Mouse (Mus musculus) left cerebral cortex, postnatal 14 days (tissue): ENCODE measurements around the gene T2. TPM values are rescaled to one million over a fixed set of nuclear protein-coding genes. Genes with fewer than 3 reads are reported as not detected.
"Not testable (repeated sequence)": the region's sequence is repeated elsewhere in the genome, so short reads cannot be mapped to it uniquely, and the experiment has no call there.

Experiments used
- DNase-seq, 2 experiments: peaks; one replicate each; pipeline ENCODE4 v3.0.0; 2021 to 2022; ENCODE audit warnings: low spot score in 2 of 2, mixed read lengths in 1 of 2
- intact Hi-C: fragments of 180-260 bp; cut with DNase I; formaldehyde crosslinking; loops from one replicate; pipeline ENCODE4 v1.15.1; 2025
- long read RNA-seq, 2 experiments: library from polyadenylated mRNA; stranded (forward); transcript quantifications; one replicate each; pipeline ENCODE4 v2.0.0; 2021
- total RNA-seq, 2 experiments: library from RNA; stranded (reverse); gene quantifications; 2 replicates each; pipeline ENCODE4 v1.2.3; 2021

The T2 gene
- total RNA-seq = under 1 TPM in 1 of 2 experiments, not detected in 1; 0.33 TPM
- long read RNA-seq, experiment 1, partial matches to known transcripts = 0 of 1 reads
- long read RNA-seq, experiment 1, other reads (novel, unspliced or antisense) = 1 of 1 reads
- long read RNA-seq, experiment 2 = 0 reads

DNA sequence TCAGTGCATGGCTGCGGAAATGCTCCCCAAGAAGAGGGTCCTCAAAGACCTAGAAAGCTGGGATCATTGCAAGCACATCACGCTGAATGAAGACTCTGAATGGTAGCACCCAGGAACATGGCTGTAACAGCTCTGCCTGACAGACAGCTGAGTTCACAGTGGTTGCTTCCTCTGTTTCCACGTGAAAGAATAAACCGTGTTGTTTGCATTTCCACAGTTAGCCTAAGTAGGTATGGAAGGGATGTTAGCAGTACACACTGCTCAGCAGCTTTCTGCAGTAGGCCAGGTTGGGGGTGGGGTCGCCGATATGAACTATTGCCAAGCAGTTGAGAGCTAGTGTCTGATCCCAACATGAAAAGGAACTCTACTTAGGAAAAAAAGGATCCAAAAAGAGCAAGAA, at the start of gene T2:
TSS of gene T2 (plus strand) at position 301 of the 400 bp plus-strand sequence.
- intact Hi-C loops = no loop called here
- no peak for DNase-seq

DNA sequence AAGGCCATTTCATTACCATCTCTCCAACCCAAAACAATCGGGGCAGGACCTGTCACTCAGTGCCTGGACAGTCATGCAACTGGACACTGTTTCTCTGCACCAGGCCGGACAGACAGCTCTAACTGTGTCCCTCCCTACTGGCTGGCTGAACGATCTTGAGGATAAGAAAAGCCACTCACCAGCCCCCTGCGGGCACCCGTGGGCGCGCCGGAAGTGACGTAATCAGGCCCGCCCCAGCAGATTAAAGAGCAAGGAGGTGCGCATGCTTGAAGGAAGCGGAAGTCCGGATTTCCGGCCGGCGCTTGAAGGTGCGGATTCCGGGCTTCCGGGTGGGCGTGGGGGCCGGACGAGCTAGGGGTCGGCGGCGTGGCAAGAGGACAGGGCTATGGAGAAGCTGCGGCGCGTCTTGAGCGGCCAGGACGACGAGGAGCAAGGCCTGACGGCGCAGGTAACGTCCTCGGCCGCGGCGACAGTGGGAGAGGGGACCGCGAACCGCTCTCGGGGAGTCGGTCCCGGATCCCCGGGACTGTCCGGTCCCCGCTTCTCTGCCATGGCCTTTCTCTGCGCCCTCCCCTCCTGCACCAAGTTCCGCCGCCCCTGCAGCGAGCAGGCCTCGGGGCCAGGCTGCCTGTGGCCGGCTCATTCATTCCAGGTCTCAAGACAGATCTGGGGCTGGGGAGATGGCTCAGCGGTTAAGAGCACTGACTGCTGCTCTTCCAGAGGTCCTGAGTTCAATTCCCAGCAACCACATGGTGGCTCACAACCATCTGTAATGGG, 44.8 kb upstream of the T2 start, which contains the start of gene Sft2d1:
TSS of gene Sft2d1 (plus strand) at position 265 of the 777 bp plus-strand sequence.
- DNase-seq = peak; percentile 97 to 98
- intact Hi-C loops = loop anchor here (2.0 kb wide), 1 partner anchor 62 kb away; no protein-coding TSS in a partner anchor

DNA sequence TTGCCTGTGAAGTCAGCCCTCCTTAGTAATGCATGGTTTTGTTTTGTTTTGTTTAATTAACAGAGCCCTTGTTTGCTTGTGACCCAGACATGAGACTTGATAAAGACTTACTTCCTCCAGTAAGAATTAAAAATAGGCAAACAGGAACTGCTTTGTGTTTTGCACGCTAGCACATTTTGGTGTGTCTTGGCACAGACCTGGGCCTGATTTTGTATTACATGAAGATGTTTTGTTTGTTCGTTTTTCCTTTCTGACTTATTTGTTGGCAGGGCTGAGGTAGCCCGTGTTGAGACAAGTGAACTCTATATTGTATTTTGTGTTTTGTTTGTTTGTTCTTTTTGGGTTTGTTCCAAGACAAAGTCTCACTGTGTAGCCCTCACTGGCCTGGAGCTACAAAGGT, 44.0 kb upstream of the T2 start:
- no peak for DNase-seq
- intact Hi-C loops = loop anchor here (2.0 kb wide), 1 partner anchor 61 kb away; no protein-coding TSS in a partner anchor

DNA sequence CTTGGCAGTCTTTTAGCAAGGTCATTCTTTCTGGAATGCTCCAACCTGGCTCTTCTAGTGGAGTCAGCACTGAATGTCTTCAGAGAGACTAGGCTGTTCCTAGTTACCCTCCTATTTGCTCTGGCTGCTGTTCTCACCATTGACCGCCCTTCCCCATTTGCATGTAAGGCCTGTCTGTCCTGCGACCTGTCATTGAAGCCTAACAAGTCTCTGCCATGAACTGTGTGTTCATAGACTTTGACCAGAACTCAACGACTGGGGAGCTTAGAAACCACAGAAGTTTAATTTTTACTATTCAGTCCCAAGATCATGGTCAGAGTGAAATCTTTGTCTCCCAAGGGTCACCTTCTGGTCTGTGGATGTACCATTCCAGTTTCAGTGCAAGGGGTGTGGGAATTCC, 41.8 kb upstream of the T2 start:
- intact Hi-C loops = no loop called here
- no peak for DNase-seq

DNA sequence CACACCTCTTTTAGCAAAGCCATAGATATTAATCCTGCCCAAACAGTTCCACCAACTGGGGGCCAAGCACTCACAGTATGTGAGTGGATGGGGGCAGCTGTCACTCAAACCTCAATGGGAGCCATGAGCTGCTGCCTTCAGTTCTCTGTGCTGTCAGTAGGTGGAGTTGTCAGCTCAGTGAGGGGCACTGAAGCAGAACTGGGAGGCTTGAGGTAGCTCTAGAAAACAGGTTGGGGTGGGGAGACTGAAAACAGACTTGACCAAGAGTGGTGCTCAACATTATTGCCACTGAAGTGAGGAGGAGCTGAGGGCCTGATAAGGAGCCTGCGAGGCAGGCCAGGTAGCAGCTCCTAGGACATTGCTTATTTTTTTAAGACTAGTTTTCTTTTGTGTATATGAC, 39.5 kb upstream of the T2 start:
- intact Hi-C loops = no loop called here
- DNase-seq = no peak

DNA sequence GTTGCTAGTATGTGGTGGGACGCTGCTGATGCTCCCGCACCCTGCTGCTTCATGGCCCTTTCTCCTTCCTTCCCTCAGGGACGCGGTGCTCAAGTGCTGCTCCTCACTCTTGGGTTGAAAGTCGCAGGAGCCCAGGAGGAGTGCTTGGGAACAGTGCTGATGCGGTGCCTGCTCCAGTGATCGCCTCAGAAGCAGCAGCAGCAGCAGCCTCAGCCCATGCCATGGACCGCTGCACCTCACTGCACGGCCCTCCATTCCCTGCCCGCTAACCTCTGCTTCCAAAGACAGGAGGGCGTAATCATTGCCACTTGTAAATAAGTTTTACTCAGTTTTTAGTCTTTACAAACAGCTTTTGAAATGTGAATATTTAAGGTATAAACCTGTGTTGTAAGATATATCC, 28.9 kb upstream of the T2 start:
- DNase-seq, intact Hi-C loops: not testable (repeated sequence)

DNA sequence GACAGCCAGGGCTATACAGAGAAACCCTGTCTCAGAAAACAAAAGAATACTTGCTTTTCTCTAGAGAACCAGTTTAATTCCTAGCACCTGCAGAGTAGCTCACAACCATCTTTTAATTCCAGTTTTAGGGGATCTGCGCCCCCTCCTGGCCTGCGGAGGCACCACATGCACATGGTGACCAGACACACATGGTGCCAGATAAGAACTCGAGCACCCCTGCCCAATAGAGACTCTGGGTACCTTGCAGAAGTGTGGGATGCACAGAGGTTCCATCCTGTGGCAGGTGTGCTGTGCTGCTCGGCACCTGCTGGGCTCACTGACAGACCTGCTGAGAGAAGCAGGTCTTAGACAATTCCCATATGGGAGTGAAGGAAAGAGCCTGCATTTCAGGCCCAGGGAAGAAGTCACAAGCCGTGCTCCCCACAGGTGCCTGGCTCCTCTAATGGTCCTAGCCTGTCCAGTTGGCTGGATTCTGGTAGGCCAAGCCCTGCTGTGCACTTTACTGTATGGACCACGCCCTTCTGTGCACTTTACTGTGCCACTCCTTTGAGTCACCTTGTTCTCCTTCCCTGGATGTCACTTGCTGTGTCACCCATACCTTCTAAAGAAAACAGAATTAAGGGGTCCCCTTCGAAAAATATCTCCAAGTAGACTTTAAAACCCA, 27.1 kb upstream of the T2 start:
- intact Hi-C loops = no loop called here
- DNase-seq = no peak

DNA sequence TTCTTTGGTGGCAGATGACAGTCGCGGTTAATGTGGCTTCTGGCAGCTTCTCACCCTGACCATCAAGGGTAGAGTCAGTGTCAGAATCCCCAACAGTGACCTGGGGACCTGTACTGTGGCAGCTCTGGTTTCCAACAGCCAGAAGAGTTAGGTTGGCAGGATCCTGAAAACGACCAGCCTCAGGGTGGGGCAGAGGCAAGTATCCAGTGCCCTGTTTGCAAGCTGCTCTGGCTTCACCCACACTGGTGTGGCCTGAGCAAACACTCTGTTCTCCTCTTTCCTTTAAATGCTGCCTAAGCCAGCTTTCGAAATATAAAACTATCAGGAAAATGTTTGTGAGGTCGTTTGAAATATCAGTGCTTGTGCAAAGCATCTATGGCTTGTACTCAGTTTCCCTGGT, 25.2 kb upstream of the T2 start:
- intact Hi-C loops = no loop called here
- no peak for DNase-seq

DNA sequence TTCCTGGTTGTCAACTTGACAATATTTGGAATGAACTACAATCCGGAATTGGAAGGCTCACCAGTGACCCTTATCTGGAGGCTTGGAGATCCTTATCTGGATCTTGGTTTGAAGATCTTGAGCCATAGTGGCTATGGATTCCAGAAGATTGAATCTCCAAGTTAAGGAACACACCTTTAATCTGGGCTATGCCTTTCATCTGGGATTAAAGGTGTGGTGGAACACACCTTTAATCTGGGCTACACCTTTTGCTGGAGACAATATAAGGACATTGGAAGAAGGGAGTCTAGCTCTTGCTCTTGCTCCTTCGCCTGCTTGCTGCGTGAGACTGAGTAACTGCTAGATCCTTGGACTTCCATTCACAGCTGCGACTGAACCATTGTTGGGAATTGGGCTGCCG, 18.6 kb upstream of the T2 start, which contains the start of gene Prr18:
TSS of gene Prr18 (plus strand) at position 301 of the 400 bp plus-strand sequence.
- intact Hi-C loops, DNase-seq: not testable (repeated sequence)

DNA sequence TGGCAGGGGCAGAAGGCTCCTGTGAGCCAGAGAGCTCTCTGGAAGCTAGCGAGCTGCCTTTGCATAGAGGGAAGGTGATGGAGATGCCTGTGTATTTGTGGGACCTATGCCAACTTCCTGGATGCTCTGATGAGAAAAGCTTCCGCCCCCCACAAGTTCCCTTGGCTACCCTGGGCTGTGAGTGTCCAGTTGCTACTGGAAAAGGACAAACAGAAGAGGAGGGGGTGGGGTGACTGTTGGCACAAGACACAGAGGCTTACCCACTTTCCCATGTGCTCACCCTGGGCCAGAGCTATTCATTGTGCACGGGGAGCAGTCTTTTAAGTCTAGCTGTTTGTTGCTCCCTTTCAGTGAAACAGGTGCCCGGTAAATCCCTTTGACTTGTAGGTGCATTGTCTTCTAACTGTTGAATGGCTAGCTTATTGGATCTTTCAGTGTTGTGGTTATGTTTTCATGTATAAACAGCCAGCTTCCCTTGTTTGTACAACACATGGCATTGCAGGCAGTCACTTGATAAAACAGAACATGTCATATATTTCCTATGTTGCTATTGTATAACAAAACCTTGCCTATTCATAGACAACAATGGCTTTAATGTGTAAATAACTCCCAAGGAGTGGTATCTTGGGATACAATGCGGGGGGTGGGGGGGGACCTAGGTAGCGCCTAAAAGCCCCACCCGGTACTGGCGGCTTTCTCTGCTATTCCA, 16.0 kb upstream of the T2 start:
- intact Hi-C loops = no loop called here

DNA sequence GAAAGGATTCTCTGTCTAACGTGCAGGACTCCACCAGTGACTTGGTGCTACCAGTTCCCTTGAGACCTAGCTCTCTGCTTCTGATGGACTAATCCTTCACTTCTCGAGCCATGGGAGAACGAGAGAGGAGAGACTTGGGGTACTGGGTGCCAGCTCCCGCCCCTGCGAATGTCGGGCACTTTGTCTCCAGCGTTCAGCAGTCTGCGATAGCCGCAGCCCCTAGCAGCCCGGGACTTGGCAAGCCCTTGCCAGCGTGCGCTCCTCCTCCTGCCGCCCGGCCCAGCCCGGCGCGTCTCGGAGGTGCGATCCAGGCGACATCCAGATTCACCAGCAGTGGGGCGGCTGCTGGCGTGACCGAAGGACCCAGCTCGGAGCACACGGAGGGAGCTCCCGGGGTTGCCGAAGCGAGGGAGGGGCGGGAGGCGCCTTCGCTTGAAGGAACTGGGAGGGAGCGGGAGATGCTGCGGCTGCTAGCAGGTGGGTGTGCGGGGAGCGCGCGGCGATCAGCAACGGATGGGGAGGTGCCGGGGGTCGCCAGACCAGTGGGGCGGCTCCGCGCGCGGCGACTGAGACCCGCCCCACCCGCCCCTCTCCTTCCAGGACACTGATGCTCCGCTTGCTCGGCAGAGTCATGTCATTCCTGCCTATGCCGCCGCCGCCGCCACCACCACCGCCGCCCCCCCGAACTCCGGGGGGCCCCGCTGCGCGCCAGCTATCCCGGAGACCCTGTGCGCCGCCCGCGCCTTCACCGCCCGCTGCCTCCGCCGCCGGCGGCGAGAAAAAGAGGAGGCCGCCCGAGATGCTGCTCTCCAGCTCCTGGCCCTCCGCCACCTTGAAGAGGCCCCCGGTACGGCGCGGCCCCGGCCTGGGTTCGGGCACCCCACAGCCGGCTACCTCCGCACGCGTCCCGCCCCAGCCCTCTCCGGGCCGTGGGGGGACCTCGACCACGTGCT, 15.1 kb upstream of the T2 start:
- DNase-seq = peak; percentile 53 to 58
- intact Hi-C loops = no loop called here

More for the DNA sequence above, 16.0 kb upstream of the T2 start:
- peak in 1 of 2 experiments; percentile 75 for DNase-seq

DNA sequence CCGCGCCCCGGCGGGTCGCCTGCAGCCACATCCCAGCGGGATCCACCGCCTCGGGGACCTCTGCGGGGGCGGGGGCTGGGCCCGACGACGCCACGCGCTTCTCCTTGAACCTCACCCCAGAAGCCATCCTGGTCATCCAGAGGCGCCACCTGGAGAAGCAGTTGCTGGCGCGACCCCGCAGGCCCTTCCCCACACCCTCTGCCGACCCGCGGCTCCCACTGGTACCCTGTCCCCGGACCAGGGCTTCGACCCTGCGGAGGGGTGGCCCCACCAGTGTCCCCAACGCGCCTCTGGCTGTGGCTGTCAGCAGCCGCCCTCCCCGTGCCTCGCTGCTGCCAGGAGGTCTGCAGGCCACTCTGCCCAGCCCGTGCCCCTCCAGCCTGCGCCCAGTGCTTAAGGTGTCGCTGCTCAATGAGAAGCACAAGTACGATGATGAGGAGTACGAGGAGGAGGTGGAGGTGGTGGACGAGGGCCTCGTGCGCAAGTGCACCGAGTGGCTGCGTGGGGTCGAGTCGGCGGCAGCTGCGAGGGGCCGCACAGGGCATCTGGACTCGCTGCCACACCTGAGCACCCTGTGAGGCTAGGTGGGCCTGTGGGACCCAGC, 14.3 kb upstream of the T2 start:
- no peak for DNase-seq
- intact Hi-C loops = no loop called here

DNA sequence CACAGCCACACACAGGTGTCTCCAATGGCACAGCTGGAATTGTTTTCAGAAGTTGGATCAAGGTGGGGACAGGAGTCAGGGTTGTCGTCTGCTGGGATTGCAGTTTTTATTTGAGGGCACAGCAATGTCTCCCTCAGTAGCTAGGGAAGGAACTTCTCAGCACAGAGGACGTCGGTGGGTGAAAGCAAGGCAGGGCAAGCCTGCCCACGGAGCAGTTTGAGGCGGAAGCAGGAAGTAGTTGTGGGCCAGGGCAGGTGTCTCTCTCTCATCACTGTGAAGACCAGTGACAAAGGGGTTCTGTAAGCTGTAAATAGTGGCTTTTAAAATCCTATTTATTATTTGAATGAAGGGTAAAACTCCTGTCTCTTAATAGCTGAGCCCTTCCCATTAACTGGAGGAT, 13.1 kb upstream of the T2 start:
- intact Hi-C loops = no loop called here
- no peak for DNase-seq

DNA sequence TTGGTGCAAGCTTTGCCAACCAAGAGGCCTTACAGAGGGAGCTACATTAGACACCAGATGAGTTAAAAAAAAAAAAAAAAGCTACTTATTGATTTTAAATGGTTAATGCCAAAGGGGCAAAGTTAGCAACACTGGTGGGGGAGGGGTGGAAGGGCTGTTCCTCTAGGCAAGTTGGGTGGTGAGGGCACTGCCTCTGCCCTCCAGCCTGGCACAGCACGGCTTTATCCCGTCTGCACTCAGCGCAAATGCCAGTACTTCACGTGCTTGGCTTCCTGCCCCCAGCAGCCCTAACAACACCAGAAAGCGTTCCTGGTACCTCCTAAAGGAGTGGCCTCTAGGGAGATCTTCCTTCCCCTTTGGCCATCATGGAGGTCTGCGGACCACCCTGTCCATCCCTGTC, 12.4 kb upstream of the T2 start:
- no peak for DNase-seq
- intact Hi-C loops = no loop called here

DNA sequence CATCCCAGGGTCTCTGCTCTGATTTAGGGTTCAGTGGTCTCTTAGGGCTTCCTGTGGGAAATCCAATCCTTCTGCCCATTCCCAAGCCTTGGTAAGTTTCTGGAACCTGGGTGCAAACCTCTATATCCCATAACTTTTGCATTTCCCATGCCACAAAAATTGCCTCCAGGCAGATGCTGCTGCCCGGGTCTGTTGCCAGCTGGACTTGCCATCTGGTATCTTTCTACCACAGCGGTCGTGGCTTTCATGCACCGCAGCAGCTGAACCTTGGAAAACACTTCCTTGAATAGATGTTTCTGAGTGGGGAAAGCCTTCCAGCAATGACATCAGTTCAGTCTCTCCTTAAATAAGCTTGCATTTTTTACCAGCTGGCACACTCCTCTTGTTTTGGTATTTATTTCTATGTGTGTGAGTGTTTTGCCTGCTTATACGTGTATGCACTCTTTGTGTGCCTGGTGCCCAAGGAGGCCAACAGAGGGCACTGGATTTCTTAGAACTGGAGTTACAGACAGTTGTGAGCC, 8.0 kb upstream of the T2 start:
- no peak for DNase-seq
- intact Hi-C loops = no loop called here

DNA sequence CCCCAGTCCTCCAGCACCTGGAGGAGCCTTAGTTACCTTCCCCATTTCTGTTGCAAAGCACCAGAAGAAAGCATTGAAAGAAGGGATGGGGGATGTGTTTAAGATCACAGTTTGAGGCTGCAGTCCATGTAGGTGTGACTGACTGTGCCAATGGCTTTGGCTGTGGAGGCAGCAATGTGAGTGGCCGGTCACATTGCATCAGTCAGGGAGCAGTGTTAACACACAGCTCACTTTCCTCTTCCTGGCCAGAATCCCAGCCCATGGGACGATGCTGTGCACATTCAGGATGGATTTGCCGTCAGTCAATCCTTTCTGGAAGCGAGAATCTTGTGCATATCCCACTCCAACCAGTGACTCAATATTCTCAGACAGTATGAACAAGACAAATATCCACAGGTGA, 6.9 kb upstream of the T2 start:
- DNase-seq = no peak
- intact Hi-C loops = no loop called here

DNA sequence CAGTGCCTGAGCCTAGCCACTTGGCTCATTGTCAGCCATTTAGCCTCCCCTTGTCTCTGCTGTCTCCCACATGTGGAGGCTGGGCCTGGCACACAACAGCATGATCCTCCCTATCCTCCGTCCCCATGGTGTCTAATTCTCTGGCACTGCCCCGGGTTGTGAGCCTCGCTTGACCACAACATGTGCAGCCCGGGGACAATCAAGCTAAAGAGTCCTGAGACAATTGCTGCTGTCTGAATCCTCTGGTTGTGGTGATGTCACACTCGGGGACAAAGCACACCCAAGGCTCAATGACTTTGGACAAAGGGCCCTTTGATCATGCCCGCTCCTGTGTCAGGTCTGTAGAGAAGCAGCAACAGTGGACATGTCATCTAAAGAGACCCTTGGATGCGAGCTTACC, 4.7 kb upstream of the T2 start:
- intact Hi-C loops = no loop called here
- DNase-seq = no peak

DNA sequence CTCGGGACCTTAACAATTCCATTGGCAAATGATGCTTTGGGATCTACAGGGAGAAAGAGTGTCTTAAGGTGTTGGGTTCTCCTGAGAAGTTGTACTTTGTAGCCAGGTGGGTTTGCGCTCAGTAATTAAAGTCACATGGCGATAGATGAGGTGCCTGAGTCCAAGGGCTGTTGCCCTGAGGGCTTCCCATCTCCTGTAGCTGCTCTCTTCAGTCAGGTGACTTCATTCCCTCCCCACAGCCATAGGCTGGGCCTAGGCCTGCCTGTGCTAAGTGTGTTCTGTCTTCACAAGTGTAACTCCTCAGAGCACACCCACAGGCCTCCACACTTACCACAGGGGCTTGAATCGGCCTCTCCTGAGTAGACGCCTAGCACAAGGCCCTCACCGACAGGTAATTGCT, 1.7 kb downstream of the T2 start:
- intact Hi-C loops = no loop called here
- DNase-seq = no peak
